Mouse (Mus musculus) embryonic facial prominence, embryonic 12.5 days (tissue): ENCODE data around the gene Zfp296. TPM values are rescaled to one million over a fixed set of nuclear protein-coding genes. Genes with fewer than 3 reads are reported as not detected.

ENCODE experiments used
- ATAC-seq: fragments of 200-750 bp; cut with Nextera tagmentation; 2 replicates; pipeline ENCODE4 v1.8.0; 2017; ENCODE audit not compliant: insufficient number of reproducible peaks, insufficient read depth, low FRiP score, low TSS enrichment
- H3K27ac ChIP-seq: fragments of 300-500 bp; sonication (generic); 2 replicates; pipeline ENCODE4 v1.5.1; 2016; ENCODE audit warnings: mild to moderate bottlenecking
- H3K27me3 ChIP-seq: fragments of 300-500 bp; sonication (generic); 2 replicates; pipeline ENCODE4 v1.6.1; 2016; ENCODE audit warnings: mild to moderate bottlenecking, moderate library complexity
- H3K36me3 ChIP-seq: fragments of 300-500 bp; sonication (generic); 2 replicates; pipeline ENCODE4 v1.6.1; 2016; ENCODE audit warnings: mild to moderate bottlenecking
- H3K4me1 ChIP-seq: fragments of 300-500 bp; sonication (generic); 2 replicates; pipeline ENCODE4 v1.6.1; 2016
- H3K4me2 ChIP-seq: fragments of 300-500 bp; sonication (generic); replicated peaks from 2 replicates; pipeline ENCODE4 v1.6.1; 2016; ENCODE audit warnings: mild to moderate bottlenecking, moderate library complexity
- H3K4me3 ChIP-seq: fragments of 300-500 bp; sonication (generic); 2 replicates; pipeline ENCODE4 v1.5.1; 2016; ENCODE audit warnings: mild to moderate bottlenecking
- H3K9ac ChIP-seq: fragments of 300-500 bp; sonication (generic); 2 replicates; pipeline ENCODE4 v1.6.1; 2016; ENCODE audit warnings: mild to moderate bottlenecking, moderate library complexity
- H3K9me3 ChIP-seq: fragments of 300-500 bp; sonication (generic); 2 replicates; pipeline ENCODE4 v1.6.1; 2016; ENCODE audit warnings: mild to moderate bottlenecking, moderate library complexity
- WGBS: fragments of 180-500 bp; shearing (Covaris S2); methylation state at CpG from one replicate; pipeline ENCODE4 v1.1.7; 2016; 5-methylcytosine and 5-hydroxymethylcytosine counted together
- polyA plus RNA-seq: library from polyadenylated mRNA; unstranded; fragments of >200 nt; fragmentation: Nextera tagmentation; extraction: Ambion mirVana; gene quantifications from 2 replicates; pipeline ENCODE4 v1.2.1, GENCODE M21; 2016

Zfp296 gene
- polyA plus RNA-seq, 1 experiment from 2014 or later, result 0.17 TPM

- Histone ChIP-seq H3K27me3 (peaks cover 7% of the 10 kb centered on the region; the same call in 1 of the 2 replicates), H3K9ac (no peak overlapping the region), H3K4me2 (no peak overlapping the region), H3K4me1 (peaks cover 3% of the 10 kb centered on the region; the same call in 1 of the 2 replicates), H3K36me3 (no peaks in the 10 kb centered on the region), H3K4me3 (no peak overlapping the region), H3K27ac (no peak overlapping the region), H3K9me3 (no peaks in the 10 kb centered on the region)
- no peak for ATAC-seq
- 87% methylated on average over 12 of the region's 12 CpGs for WGBS
These were observed 38.0 kb downstream of the Zfp296 start for GRCm38 (mm10) chr7:19615036-19615577.

- Histone ChIP-seq H3K27ac (0 out of 2 replicates have a peak overlapping the region, but pooled peaks have one; percentile 63), H3K4me1 (peaks cover 3% of the 10 kb centered on the region; the same call in 1 of the 2 replicates), H3K4me3 (peak overlapping the region; percentile 32), H3K27me3 (peaks cover 7% of the 10 kb centered on the region; the same call in 1 of the 2 replicates), H3K9ac (peak overlapping the region; percentile 58), H3K36me3 (no peaks in the 10 kb centered on the region), H3K9me3 (no peaks in the 10 kb centered on the region), H3K4me2 (peak overlapping the region; percentile 54)
- ATAC-seq, result peak; percentile 76; the same call in 1 of the 2 replicates
- WGBS, result 6% methylated on average over 35 of the region's 35 CpGs
These were observed 42.1 kb downstream of the Zfp296 start for GRCm38 (mm10) chr7:19619004-19619801.

- Histone ChIP-seq H3K27me3 (peaks cover 7% of the 10 kb centered on the region; the same call in 1 of the 2 replicates), H3K4me2 (no peak overlapping the region), H3K27ac (no peak overlapping the region), H3K9me3 (no peaks in the 10 kb centered on the region), H3K4me1 (peaks cover 3% of the 10 kb centered on the region; the same call in 1 of the 2 replicates), H3K9ac (no peak overlapping the region), H3K36me3 (no peaks in the 10 kb centered on the region), H3K4me3 (no peak overlapping the region)
- WGBS, result 90% methylated on average over 7 of the region's 7 CpGs
- ATAC-seq, result no peak
These were observed 43.7 kb downstream of the Zfp296 start for GRCm38 (mm10) chr7:19620811-19621210.

GRCm38 (mm10) chr7:19622241-19622640 is 45.2 kb downstream of the Zfp296 start:
- Histone ChIP-seq H3K36me3 (no peaks in the 10 kb centered on the region), H3K9me3 (no peaks in the 10 kb centered on the region), H3K27me3 (peaks cover 7% of the 10 kb centered on the region; the same call in 1 of the 2 replicates), H3K4me3 (no peak overlapping the region), H3K27ac (no peak overlapping the region), H3K4me1 (peaks cover 3% of the 10 kb centered on the region; the same call in 1 of the 2 replicates), H3K4me2 (no peak overlapping the region), H3K9ac (no peak overlapping the region)
- no peak for ATAC-seq
- 31% methylated on average over 6 of the region's 6 CpGs for WGBS

- 77% methylated on average over 2 of the region's 2 CpGs for WGBS
- no peak for ATAC-seq
- Histone ChIP-seq H3K9me3 (no peaks in the 10 kb centered on the region), H3K9ac (no peak overlapping the region), H3K4me1 (peaks cover 3% of the 10 kb centered on the region; the same call in 1 of the 2 replicates), H3K27me3 (peaks cover 7% of the 10 kb centered on the region; the same call in 1 of the 2 replicates), H3K4me3 (no peak overlapping the region), H3K36me3 (no peaks in the 10 kb centered on the region), H3K27ac (no peak overlapping the region), H3K4me2 (no peak overlapping the region)
These were observed 46.3 kb downstream of the Zfp296 start for GRCm38 (mm10) chr7:19623433-19623832.

GRCm38 (mm10) chr7:19627721-19628120 is 50.6 kb downstream of the Zfp296 start:
- ATAC-seq, result no peak
- H3K4me1 ChIP-seq, result no peaks in the 10 kb centered on the region
- peaks cover 7% of the 10 kb centered on the region for H3K36me3 ChIP-seq
- no peak overlapping the region for H3K27ac ChIP-seq
- 60% methylated on average over 3 of the region's 3 CpGs for WGBS
- peak overlapping the region; percentile 90; the same call in 1 of the 2 replicates for H3K4me2 ChIP-seq
- no peaks in the 10 kb centered on the region for H3K27me3 ChIP-seq
- no peak overlapping the region for H3K4me3 ChIP-seq
- no peak overlapping the region for H3K9ac ChIP-seq
- H3K9me3 ChIP-seq, result no peaks in the 10 kb centered on the region

- H3K9ac ChIP-seq, result no peak overlapping the region
- H3K9me3 ChIP-seq, result no peaks in the 10 kb centered on the region
- WGBS, result 13% methylated on average over 17 of the region's 17 CpGs
- ATAC-seq, result no peak
- H3K4me1 ChIP-seq, result no peaks in the 10 kb centered on the region
- no peaks in the 10 kb centered on the region for H3K27me3 ChIP-seq
- peak overlapping the region; percentile 85; the same call in 1 of the 2 replicates for H3K27ac ChIP-seq
- H3K36me3 ChIP-seq, result peaks cover 12% of the 10 kb centered on the region
- peak overlapping the region; percentile 90 for H3K4me2 ChIP-seq
- peak overlapping the region; percentile 78 for H3K4me3 ChIP-seq
These were observed 51.1 kb downstream of the Zfp296 start for GRCm38 (mm10) chr7:19628192-19628535.

- Histone ChIP-seq H3K27me3 (no peaks in the 10 kb centered on the region), H3K36me3 (peaks cover 18% of the 10 kb centered on the region), H3K9ac (peak overlapping the region; percentile 55), H3K4me2 (peak overlapping the region; percentile 90), H3K9me3 (no peaks in the 10 kb centered on the region), H3K4me1 (no peaks in the 10 kb centered on the region), H3K27ac (peak overlapping the region; percentile 85), H3K4me3 (peak overlapping the region; percentile 78)
- ATAC-seq, result peak; percentile 89
- WGBS, result 1% methylated on average over 57 of the region's 57 CpGs
These were observed 51.7 kb downstream of the Zfp296 start for GRCm38 (mm10) chr7:19628536-19629360.

- H3K27ac ChIP-seq, result peak within 1 kb of the TSS; percentile 85
- H3K4me2 ChIP-seq, result peak within 1 kb of the TSS; percentile 90
- H3K4me3 ChIP-seq, result peak within 1 kb of the TSS; percentile 78
- H3K36me3 ChIP-seq, result peaks cover 24% of the 10 kb centered on the region
- H3K9ac ChIP-seq, result peak within 1 kb of the TSS; percentile 55
- H3K27me3 ChIP-seq, result no peaks in the 10 kb centered on the region
- ATAC-seq, result peak; percentile 32; the same call in 1 of the 2 replicates
- no peaks in the 10 kb centered on the region for H3K4me1 ChIP-seq
- no peaks in the 10 kb centered on the region for H3K9me3 ChIP-seq
- WGBS, result under 1% methylated on average over 27 of the region's 41 CpGs
These were observed 52.3 kb downstream of the Zfp296 start, which contains the start of gene Relb for GRCm38 (mm10) chr7:19629361-19629734. Gene Relb (minus strand): TSS chr7:19629438.
